ENCODE assay signal across 29 mouse cellular contexts in the genomic region with DNA sequence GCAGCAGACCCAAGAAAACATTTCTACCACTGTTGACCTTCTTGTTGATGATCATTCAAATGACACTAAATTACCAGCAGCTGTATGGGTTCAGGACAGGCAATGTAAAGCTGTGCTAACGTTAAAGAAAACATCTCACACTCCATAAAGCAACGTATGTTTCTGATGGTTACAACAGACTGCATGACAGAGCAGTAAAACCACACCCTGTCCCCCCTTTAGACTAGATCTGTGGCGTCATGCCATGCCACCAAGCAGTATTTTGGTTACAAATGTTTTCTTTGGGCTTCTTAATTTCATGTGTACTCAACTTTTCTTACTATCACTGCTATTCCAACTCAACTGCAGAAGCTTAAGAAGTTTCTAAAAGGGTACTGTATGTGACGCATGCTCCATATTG. TPM values are rescaled to one million over a fixed set of nuclear protein-coding genes. Genes with fewer than 3 reads are reported as not detected.
DNase-seq lines count a peak whose midpoint lies in the region; ATAC-seq lines count a peak whose summit lies in the region.
"Had no signal": no experiment of that assay in that cellular context is flagged by ENCODE, and none has a peak within 500 bp of the region (broad histone marks: within the 10 kb centered on the region; RNA-seq: fewer than 3 reads in every experiment).

No protein-coding gene starts in this region.

- no peaks in the 10 kb centered on the region for H3K27me3 ChIP-seq in liver, embryonic 11.5 days (replicated peaks; ENCODE audit: control insufficient read depth, insufficient read depth, low read length)
- no peaks in the 10 kb centered on the region for H3K27me3 ChIP-seq in liver, embryonic 16.5 days (ENCODE audit: control insufficient read depth, insufficient read depth, low read depth, low read length)
- H3K27me3 ChIP-seq: embryonic facial prominence, embryonic 12.5 days; heart, embryonic 15.5 days; limb, embryonic 12.5 days; midbrain, embryonic 13.5 days; neural tube, embryonic 13.5 days; stomach, embryonic 15.5 days had no signal

- H3K9ac ChIP-seq in liver, embryonic 11.5 days (ENCODE audit: low read depth, low read length) = no peak overlapping the region
- no peak overlapping the region for H3K9ac ChIP-seq in liver, embryonic 16.5 days (ENCODE audit: low read depth, low read length)
- H3K9ac ChIP-seq: embryonic facial prominence, embryonic 12.5 days; heart, embryonic 15.5 days; hindbrain, embryonic 14.5 days; limb, embryonic 12.5 days; midbrain, embryonic 13.5 days; neural tube, embryonic 13.5 days; stomach, embryonic 15.5 days had no signal

- peak; percentile 63 for ATAC-seq in liver, embryonic 11.5 days (replicated peaks; ENCODE audit: low FRiP score)
- peak; percentile 51 to 63; a peak in 2 of 4 replicates for ATAC-seq in hematopoietic stem cell, adult 5-6 weeks (replicated peaks in 1 of 2; ENCODE audit: insufficient read depth in 1 of 2, low FRiP score in 2 of 2, low TSS enrichment in 1 of 2, low read depth in 1 of 2, poor library complexity in 2 of 2, severe bottlenecking in 2 of 2)
- peak; percentile 75 for ATAC-seq in liver, embryonic 16.5 days (ENCODE audit: low read depth)
- peak; percentile 83 for ATAC-seq in megakaryocyte-erythroid progenitor cell, adult 5-6 weeks (replicated peaks; ENCODE audit: low FRiP score, low TSS enrichment, poor library complexity, severe bottlenecking)
- ATAC-seq: forebrain, embryonic 16.5 days; intestine, postnatal 0 days; midbrain, embryonic 13.5 days had no signal

- H3K9me3 ChIP-seq in liver, embryonic 11.5 days (ENCODE audit: control insufficient read depth, low read length) = no peaks in the 10 kb centered on the region
- no peaks in the 10 kb centered on the region for H3K9me3 ChIP-seq in liver, embryonic 16.5 days (replicated peaks; ENCODE audit: control insufficient read depth, low read length)
- H3K9me3 ChIP-seq: embryonic facial prominence, embryonic 12.5 days; forebrain, embryonic 10.5 days; G1E; heart, embryonic 15.5 days; limb, embryonic 12.5 days; neural tube, embryonic 13.5 days; stomach, embryonic 15.5 days had no signal

- 60% methylated on average over 4 of the region's 4 CpGs for WGBS in liver, embryonic 11.5 days
- WGBS in liver, embryonic 16.5 days (ENCODE audit: insufficient replicate concordance) = 41% methylated on average over 4 of the region's 4 CpGs

- no peaks in the 10 kb centered on the region for H3K36me3 ChIP-seq in liver, embryonic 11.5 days (ENCODE audit: control insufficient read depth, insufficient read depth, low read length)
- no peaks in the 10 kb centered on the region for H3K36me3 ChIP-seq in liver, embryonic 16.5 days (ENCODE audit: control insufficient read depth, insufficient read depth)
- H3K36me3 ChIP-seq: heart, embryonic 15.5 days; stomach, embryonic 15.5 days had no signal

- H3K4me2 ChIP-seq in liver, embryonic 11.5 days = no peak overlapping the region
- H3K4me2 ChIP-seq in liver, embryonic 16.5 days (ENCODE audit: low read depth, low read length) = no peak overlapping the region
- H3K4me2 ChIP-seq: embryonic facial prominence, embryonic 12.5 days; heart, embryonic 15.5 days; hindbrain, embryonic 14.5 days; limb, embryonic 12.5 days; midbrain, embryonic 13.5 days; neural tube, embryonic 13.5 days; stomach, embryonic 15.5 days had no signal

- no peak overlapping the region for H3K27ac ChIP-seq in liver, embryonic 11.5 days (ENCODE audit: low read depth, low read length)
- H3K27ac ChIP-seq in liver, embryonic 16.5 days (ENCODE audit: low read length) = no peak overlapping the region
- H3K27ac ChIP-seq: embryonic facial prominence, embryonic 12.5 days; forebrain, embryonic 10.5 days; gastrocnemius, adult 2 months; heart, embryonic 15.5 days; hindbrain, embryonic 14.5 days; limb, embryonic 12.5 days; midbrain, embryonic 13.5 days; neural tube, embryonic 13.5 days; stomach, embryonic 15.5 days had no signal

- no peak for DNase-seq in liver, embryonic 11.5 days (ENCODE audit: low spot score)
- DNase-seq in liver = no peak
- no peak for DNase-seq in right cerebral cortex, postnatal 4 days
- no peak for DNase-seq in heart, postnatal 36 days
- DNase-seq in cerebellum, postnatal 4 days (ENCODE audit: low spot score in 2 of 2) = no peak
- DNase-seq: adrenal gland, postnatal 25 days; cerebellum, adult 2 months; cerebellum, postnatal 25 days; embryo, embryonic 11 days; gastrocnemius, adult 2 months; gastrocnemius, postnatal 36 days; kidney, adult 9 months; kidney, postnatal 10 days; lung, adult 2 months; lung, postnatal 14 days had no signal

- no peak overlapping the region for H3K4me3 ChIP-seq in liver, embryonic 11.5 days (ENCODE audit: low read depth, low read length)
- no peak overlapping the region for H3K4me3 ChIP-seq in liver, embryonic 16.5 days (ENCODE audit: low read depth, low read length)
- H3K4me3 ChIP-seq: embryonic facial prominence, embryonic 12.5 days; forebrain, embryonic 10.5 days; gastrocnemius, adult 2 months; heart, embryonic 15.5 days; limb, embryonic 12.5 days; midbrain, embryonic 13.5 days; neural tube, embryonic 13.5 days; stomach, embryonic 15.5 days had no signal

- intact Hi-C loops in heart, postnatal 36 days (cut with DNase I) = no loop called here

- H3K4me1 ChIP-seq in liver, embryonic 11.5 days (replicated peaks; ENCODE audit: control insufficient read depth, insufficient read depth, low read length) = peaks cover 8% of the 10 kb centered on the region; the same call in 1 of the 2 replicates
- H3K4me1 ChIP-seq in liver, embryonic 16.5 days (ENCODE audit: control insufficient read depth, low read depth, low read length) = peaks cover 7% of the 10 kb centered on the region
- H3K4me1 ChIP-seq: embryonic facial prominence, embryonic 12.5 days; heart, embryonic 15.5 days; stomach, embryonic 15.5 days had no signal

RNA-seq across cellular contexts. Expression of a gene that starts 19.8 kb away (rescaled TPM):
- 11.4 and 13.0 TPM in 2 replicates for polyA plus RNA-seq in liver, embryonic 11.5 days (2014; fragmentation: Nextera tagmentation; extraction: Ambion mirVana)
- 21.5 and 35.5 TPM in 2 replicates for total RNA-seq in hematopoietic stem cell, adult 5-6 weeks (2017)
- polyA plus RNA-seq in liver, embryonic 16.5 days (2015; fragmentation: Nextera tagmentation; extraction: Ambion mirVana) = 2.9 and 3.1 TPM in 2 replicates
- 18.2 and 26.3 TPM in 2 replicates for total RNA-seq in megakaryocyte-erythroid progenitor cell, adult 5-6 weeks (2014; fragmentation: Nextera tagmentation)
- total RNA-seq in megakaryocyte-erythroid progenitor cell, adult 5-6 weeks (2017) = 8.7 and 13.3 TPM in 2 replicates
- 10 to 100 TPM in 1 of 2 experiments, 1 to 10 TPM in 1; 8.8 to 10.5 TPM for total RNA-seq in heart, postnatal 36 days (2021)
